Mouse (Mus musculus) small intestine, adult 2 months (tissue): Measurements from ENCODE around the gene Robo4. TPM values are rescaled to one million over a fixed set of nuclear protein-coding genes. Genes with fewer than 3 reads are reported as not detected.
A peak's percentile ranks its signal among the peaks of the same experiment; 100 is the strongest.

ENCODE experiments used
- H3K27ac ChIP-seq: fragments of 200-500 bp; 2 replicates; pipeline ENCODE4 v1.5.1; 2012; ENCODE audit warnings: low read depth, low read length, control low read depth, inconsistent platforms; ENCODE audit not compliant: insufficient read depth
- H3K27me3 ChIP-seq: fragments of 200-500 bp; 2 replicates; pipeline ENCODE4 v1.6.1; 2012; ENCODE audit warnings: mild to moderate bottlenecking, moderate library complexity, low read length, inconsistent platforms; ENCODE audit not compliant: control insufficient read depth, insufficient read depth
- H3K36me3 ChIP-seq: fragments of 200-500 bp; 2 replicates; pipeline ENCODE4 v1.6.1; 2012; ENCODE audit warnings: mild to moderate bottlenecking, low read length, control low read depth, inconsistent platforms; ENCODE audit not compliant: control insufficient read depth, insufficient read depth
- H3K4me1 ChIP-seq: fragments of 200-500 bp; 2 replicates; pipeline ENCODE4 v1.6.1; 2012; ENCODE audit warnings: low read length, inconsistent platforms, mixed read lengths; ENCODE audit not compliant: control insufficient read depth, insufficient read depth, insufficient read length
- H3K4me3 ChIP-seq: fragments of 200-500 bp; 2 replicates; pipeline ENCODE4 v1.5.1; 2012; ENCODE audit warnings: low read depth, mild to moderate bottlenecking, control low read depth, inconsistent platforms, low read length, moderate library complexity
- CTCF ChIP-seq: fragments of 200-500 bp; IDR thresholded peaks from 2 replicates; pipeline ENCODE4 v1.5.1; 2012; ENCODE audit warnings: low read depth, mild to moderate bottlenecking, control low read depth, inconsistent platforms, low read length, moderate library complexity, mixed read lengths; ENCODE audit not compliant: insufficient replicate concordance, insufficient read length; ENCODE audit errors: extremely low read depth
- POLR2A ChIP-seq: fragments of 200-500 bp; IDR thresholded peaks from 2 replicates; pipeline ENCODE4 v1.6.1; 2012; ENCODE audit warnings: low read depth, mild to moderate bottlenecking, control low read depth, inconsistent platforms, low read length, moderate library complexity
- WGBS: fragments of 180-500 bp; shearing (Covaris S2); methylation state at CpG from one replicate; pipeline ENCODE4 v1.1.7; 2018; 5-methylcytosine and 5-hydroxymethylcytosine counted together
- polyA plus RNA-seq: library from polyadenylated mRNA; depleted of rRNA; stranded (reverse); fragments of >200 nt; gene quantifications from 2 replicates; pipeline ENCODE4 v1.2.3, GENCODE M21; 2012

Gene Robo4
- polyA plus RNA-seq, 1 experiment: 12.0 TPM

- Histone ChIP-seq H3K27ac (no peak overlapping the region), H3K36me3 (no peaks in the 10 kb centered on the region), H3K27me3 (no peaks in the 10 kb centered on the region), H3K4me1 (no peaks in the 10 kb centered on the region), H3K4me3 (peak overlapping the region; percentile 48)
- WGBS: 82% methylated on average over 7 of the region's 7 CpGs
- TF ChIP-seq POLR2A (no peak), CTCF (no peak)
These were observed 1.3 kb downstream of the Robo4 start for GRCm38 (mm10) chr9:37403011-37403410.

GRCm38 (mm10) chr9:37406372-37406771, 4.7 kb downstream of the Robo4 start:
- Histone ChIP-seq H3K4me3 (no peak overlapping the region), H3K36me3 (no peaks in the 10 kb centered on the region), H3K4me1 (no peaks in the 10 kb centered on the region), H3K27ac (no peak overlapping the region), H3K27me3 (no peaks in the 10 kb centered on the region)
- 0% methylated on average over 1 of the region's 1 CpGs for WGBS
- peak; percentile 61; the same call in 1 of the 2 replicates for TF ChIP-seq CTCF
- TF ChIP-seq POLR2A: no peak

GRCm38 (mm10) chr9:37407850-37408502, 6.3 kb downstream of the Robo4 start:
- TF ChIP-seq POLR2A (no peak), CTCF (no peak)
- Histone ChIP-seq H3K4me3 (no peak overlapping the region), H3K27ac (no peak overlapping the region), H3K4me1 (peaks cover 1% of the 10 kb centered on the region; the same call in 1 of the 2 replicates), H3K27me3 (no peaks in the 10 kb centered on the region), H3K36me3 (no peaks in the 10 kb centered on the region)
- 20% methylated on average over 19 of the region's 19 CpGs for WGBS

GRCm38 (mm10) chr9:37409698-37410445, 8.2 kb downstream of the Robo4 start:
- no peak for TF ChIP-seq CTCF
- TF ChIP-seq POLR2A: no peak
- no peak overlapping the region for H3K27ac ChIP-seq
- 56% methylated on average over 8 of the region's 8 CpGs for WGBS

GRCm38 (mm10) chr9:37412989-37413388, 11.3 kb downstream of the Robo4 start:
- peaks cover 2% of the 10 kb centered on the region; the same call in 1 of the 2 replicates for H3K4me1 ChIP-seq
- TF ChIP-seq POLR2A (no peak), CTCF (no peak)
- 25% methylated on average over 3 of the region's 3 CpGs for WGBS
- H3K27ac ChIP-seq: no peak overlapping the region
- no peaks in the 10 kb centered on the region for H3K27me3 ChIP-seq
- H3K36me3 ChIP-seq: no peaks in the 10 kb centered on the region
- no peak overlapping the region for H3K4me3 ChIP-seq

More at GRCm38 (mm10) chr9:37409698-37410445, 8.2 kb downstream of the Robo4 start:
- no peaks in the 10 kb centered on the region for H3K27me3 ChIP-seq
- H3K4me3 ChIP-seq: no peak overlapping the region
- H3K36me3 ChIP-seq: no peaks in the 10 kb centered on the region
- H3K4me1 ChIP-seq: peaks cover 2% of the 10 kb centered on the region; the same call in 1 of the 2 replicates

- Histone ChIP-seq H3K27me3 (no peaks in the 10 kb centered on the region), H3K27ac (no peak overlapping the region), H3K4me3 (no peak overlapping the region), H3K4me1 (peaks cover 2% of the 10 kb centered on the region; the same call in 1 of the 2 replicates), H3K36me3 (no peaks in the 10 kb centered on the region)
- TF ChIP-seq POLR2A: no peak
- TF ChIP-seq CTCF: no peak
- WGBS: 74% methylated on average over 3 of the region's 3 CpGs
These were observed 13.0 kb downstream of the Robo4 start for GRCm38 (mm10) chr9:37414666-37415065.

GRCm38 (mm10) chr9:37418791-37419190, 17.1 kb downstream of the Robo4 start:
- H3K36me3 ChIP-seq: no peaks in the 10 kb centered on the region
- WGBS: 82% methylated on average over 4 of the region's 4 CpGs
- peaks cover 4% of the 10 kb centered on the region; the same call in 1 of the 2 replicates for H3K4me1 ChIP-seq
- H3K27ac ChIP-seq: no peak overlapping the region
- H3K27me3 ChIP-seq: no peaks in the 10 kb centered on the region
- H3K4me3 ChIP-seq: no peak overlapping the region
- TF ChIP-seq POLR2A: no peak
- no peak for TF ChIP-seq CTCF
